Mouse (Mus musculus) lung, postnatal 36 days (tissue): ENCODE data around the gene Xpnpep1.

Source experiments
- DNase-seq: peaks from one replicate; pipeline ENCODE4 v3.0.0; 2022; ENCODE audit warnings: mixed read lengths

Xpnpep1 gene

DNA sequence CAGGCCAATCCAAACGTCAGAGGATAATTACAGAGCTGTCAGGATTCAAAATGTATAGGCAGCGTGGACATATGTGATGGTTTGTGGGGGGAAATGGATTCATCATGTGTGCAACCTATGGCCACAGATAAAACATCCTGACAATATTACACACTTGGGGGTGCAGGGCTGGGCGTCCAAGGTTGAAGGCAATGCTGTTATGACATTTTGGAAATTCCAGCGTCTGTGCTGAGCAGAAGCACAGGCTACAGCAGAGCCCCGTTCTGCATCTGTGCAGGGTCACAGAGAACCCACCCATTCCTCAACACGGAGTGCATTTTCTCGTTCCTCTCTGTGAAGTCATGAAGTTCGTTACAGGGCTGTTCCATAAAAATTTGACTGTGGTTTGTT lies 25.0 kb upstream of the Xpnpep1 start:
- no peak for DNase-seq

DNA sequence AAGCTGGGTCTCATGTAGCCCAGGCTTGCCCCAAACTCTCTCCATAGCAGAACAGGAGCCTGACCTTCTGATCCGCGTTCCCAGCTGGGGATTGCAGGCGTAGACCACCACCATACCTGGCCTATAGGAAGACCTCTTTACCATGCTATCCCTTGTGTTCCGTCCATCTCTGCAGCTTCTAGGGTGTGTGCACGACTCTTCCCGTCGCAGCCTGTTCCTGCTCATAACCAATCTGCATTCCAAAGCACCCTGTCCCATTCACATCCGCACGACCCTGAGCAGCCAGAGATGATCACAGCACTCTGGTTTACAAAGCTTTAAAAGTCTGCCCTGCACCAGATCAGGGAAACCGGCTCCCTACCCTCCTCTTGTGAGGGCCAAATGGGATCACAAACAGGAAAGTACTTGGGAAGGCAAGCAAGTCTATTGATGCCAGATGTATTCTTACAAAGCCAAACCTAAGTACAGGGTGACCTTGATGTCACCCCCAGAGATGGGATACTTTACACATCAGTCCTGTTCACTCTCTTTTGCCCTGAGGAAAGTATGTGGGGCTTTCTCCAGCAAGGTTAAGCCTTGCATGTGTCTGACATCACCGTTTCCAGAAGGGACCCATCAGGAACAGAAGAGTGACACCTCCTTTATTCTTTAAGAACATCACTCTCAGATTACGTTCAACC lies 24.4 kb upstream of the Xpnpep1 start:
- no peak for DNase-seq

DNA sequence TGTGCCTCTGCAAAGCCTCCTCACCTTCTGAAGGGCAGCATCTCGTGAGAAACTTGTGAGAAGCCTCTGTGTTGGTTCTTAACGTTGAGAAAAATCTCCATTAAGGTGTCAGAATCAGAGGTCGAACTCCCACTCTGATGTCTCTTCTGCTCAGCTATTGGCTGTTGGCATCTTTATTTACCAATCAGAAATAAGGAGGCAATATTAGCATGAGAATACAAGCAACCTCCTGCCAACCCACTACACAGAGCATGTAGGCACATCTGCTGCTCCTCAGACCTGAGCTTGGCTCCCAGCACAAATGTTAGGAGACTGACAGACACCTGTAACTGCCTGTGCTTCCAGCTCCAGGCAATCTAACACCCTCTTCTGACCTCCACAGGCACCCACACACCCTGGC lies 22.0 kb upstream of the Xpnpep1 start:
- DNase-seq: no peak

DNA sequence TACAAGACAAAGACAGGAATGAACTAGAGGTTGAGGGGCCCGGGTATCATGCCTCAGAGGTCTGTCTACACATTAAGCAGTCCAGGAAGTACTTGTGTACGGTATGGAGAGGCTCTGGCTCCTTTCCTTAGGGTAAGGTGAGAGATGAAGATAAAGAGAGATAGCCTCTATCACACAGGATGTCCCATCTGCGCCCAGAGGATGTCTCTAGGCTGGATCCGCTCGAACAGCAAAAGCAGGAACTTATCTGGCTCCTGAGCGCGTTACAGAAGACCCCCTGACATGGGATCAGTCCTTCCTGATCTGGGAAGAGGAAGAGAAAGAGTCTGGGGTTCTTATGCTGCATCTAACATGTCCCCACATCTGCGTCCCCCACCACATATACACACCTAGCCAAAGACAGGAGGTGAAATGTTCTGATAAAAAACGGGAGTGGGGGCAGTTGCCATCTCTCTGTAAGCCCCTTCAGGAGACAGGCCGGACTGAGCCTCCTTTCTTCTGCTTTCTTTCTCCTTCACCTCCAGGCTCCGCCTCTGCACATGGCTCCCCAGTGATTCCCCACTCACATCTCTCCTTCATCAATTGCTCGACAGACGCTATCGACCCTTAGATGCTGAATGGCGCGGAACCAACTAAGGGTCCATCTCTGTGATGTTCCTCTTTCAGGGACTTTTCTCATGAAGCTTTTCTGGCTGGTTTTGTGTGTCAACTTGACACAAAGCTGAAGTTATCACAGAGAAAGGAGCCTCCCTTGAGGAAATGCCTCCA lies 19.5 kb upstream of the Xpnpep1 start:
- no peak for DNase-seq

DNA sequence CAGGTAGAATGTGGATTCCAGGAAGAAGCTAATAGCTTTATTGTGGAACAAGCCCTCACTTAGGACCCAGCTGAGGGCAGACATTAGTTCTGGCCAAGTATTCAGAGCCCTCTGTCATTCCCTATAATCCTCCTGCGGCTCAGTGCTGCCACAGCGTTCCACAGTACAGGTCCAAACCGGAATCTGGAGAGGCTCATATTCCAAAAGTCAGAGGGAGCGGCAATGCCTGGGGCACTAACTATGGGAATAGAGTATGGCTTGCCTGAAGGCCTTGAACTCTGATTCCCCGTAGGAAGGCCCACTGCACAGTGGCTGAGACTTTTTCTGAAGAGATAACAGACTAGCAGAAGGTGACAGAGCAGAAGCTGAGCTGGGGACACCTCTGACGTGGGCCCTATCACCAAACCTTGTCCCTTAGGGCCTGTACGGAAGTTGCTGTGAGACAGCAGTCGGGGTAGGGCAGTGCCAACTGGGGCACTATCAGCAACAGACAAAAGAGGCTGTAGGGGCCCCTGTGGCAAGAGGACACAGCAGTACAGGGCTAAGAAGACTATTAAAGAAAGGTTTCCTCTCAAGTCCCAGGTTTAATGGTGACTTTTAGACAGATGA lies 18.8 kb upstream of the Xpnpep1 start:
- DNase-seq: no peak

DNA sequence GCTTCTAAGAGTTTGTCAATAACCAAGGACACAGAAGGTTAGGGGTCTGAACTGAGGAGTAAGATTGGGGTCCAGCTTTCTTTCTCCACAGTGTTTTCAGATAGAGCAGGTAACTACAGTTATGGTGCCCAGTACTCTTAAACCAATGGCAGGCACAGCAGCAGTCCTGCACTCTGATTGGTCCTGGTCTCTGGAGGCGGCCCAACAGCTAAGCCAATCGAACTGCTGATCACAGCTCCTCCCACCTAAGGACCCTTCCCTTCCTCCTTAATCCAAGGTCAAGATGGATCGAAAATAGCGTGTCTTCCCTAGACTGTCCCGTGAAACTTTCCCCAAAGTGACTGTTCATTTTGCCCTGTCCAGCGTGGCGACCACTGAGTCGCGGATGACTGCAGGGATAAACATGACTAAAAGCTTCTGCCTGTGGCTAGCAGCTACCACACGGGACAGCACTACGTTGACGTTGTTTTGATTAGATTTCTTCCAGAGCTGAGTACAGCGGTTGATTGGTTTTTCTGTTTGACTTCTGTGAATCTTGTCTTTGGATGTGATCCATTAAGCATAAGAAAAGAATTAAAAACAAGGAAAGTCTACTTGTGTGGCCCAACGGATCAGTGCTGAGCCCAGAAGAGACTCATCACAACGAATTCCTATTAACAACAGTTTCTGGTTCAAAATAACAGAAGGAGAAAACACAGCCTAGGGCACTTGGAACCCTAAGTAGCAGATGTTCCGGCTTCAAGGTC lies 18.1 kb upstream of the Xpnpep1 start:
- no peak for DNase-seq

DNA sequence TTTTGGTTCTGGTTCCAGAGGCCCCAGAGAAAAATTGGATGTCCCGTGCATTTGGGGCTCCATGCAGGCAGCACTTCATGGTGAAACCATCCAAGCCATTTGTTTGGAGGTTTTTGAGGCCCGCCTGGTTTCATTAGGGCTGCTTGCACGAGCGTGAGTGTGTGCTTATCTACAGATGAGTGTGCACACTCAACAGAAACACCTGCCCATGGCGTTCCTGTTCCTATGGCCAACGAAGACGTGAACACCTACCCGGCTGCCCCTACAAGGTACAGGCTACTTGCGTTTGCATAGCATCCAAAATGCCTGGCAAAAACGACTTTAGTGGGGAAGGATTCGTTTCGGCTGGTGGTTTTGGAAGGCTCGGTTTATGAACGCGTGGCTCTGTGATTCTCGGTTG lies 13.3 kb upstream of the Xpnpep1 start:
- no peak for DNase-seq

DNA sequence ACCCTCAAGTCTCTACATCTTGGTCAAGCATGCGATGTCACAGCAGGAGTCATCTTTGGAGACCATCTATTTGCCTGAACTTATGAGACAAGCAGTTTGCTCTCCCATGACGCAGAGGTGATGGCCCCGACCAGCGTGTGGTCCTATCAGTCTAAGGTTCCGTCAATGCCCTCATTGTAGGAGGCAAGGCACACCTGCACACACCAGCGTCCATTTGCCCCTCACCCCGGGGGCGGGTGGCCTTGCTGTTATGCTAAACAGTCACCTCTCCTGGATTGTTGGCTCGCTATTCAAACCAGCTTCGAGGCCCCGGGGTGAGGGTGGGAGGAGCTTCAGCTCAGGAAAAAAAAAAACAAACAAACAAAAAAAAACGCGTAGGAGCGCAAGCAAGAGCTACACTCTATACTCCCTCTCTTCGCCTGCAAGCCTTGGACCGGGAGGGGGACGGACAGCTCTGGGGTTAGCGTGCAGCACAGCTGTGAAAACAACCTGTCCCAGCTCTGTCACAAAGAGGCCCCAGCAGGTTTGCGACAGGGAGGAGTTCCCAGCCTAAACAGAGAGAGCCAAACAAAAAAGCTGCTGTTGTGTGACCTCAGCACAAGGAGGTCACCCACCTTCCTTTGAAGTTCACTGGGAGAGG lies 12.1 kb upstream of the Xpnpep1 start:
- DNase-seq: no peak

DNA sequence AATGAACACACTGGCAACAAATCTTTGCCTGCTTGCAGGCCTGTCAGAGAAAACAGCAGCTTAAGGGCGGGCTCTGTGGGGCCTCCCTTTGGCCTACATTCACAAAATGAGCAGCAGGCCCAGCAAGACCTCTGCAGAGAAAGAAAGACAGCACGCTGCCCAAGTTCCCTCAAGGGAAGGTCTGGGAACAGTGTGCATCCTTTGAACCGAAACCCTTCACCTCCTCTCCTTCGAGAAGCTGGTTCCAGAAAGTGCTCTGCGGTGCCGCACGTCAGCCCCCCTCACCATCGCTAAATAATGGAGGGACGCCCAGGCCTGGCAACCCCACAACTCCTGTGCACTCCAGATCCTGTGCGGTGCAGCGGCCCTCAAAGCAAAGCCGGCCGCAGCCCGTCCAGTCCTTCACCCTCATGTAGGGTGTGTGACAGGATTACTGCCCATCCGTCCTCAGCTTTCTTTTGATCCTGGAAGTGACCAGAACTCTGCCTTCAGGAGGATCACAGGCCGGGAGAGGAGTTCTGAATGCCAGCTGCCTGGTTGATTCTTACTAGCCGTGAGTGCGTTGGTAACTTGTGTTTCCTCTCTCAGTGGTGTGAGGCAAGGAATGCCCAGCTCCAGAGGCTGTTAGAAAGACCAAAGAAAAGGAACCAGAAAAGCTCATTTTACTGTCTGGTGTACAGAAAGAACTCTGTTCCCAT lies 11.4 kb upstream of the Xpnpep1 start:
- DNase-seq: no peak

DNA sequence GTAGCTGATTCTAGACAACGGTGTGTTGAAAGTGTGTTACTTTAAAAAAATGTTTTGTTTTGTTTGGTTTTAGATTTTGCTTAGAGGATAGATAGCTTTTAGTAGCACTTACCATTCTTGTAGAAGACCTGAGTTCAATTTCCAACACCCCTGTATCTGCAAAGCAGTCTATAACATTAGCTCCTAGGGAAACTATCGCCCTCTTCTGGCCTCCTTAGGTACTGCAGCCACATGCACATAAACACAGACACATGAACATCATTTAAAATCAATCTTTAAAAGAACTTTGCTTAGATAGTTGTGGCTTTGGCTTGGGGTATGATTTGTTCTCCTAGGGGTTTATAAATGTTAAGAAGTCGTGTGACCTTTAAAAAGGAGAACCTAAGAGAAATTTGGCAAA lies 10.1 kb upstream of the Xpnpep1 start:
- no peak for DNase-seq

DNA sequence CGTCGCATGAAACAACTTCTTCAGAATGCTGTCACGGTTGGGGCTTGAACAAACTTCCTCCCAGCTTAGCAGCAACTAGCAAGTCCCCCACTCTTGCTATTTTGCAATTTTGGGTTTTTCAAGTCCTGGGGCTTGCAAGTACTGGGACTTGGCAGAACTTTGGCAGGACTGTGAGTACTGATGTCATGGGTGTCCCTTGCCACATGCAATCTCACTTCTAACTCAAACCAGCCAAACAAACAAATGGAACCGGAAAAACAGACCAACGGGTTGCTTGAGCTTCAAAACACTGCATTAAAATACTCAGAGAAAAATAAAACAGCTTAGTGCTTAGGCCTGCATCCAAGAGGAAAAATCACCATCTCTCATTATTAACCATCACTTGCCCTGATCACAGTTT lies 7.2 kb upstream of the Xpnpep1 start:
- peak; percentile 59 for DNase-seq

DNA sequence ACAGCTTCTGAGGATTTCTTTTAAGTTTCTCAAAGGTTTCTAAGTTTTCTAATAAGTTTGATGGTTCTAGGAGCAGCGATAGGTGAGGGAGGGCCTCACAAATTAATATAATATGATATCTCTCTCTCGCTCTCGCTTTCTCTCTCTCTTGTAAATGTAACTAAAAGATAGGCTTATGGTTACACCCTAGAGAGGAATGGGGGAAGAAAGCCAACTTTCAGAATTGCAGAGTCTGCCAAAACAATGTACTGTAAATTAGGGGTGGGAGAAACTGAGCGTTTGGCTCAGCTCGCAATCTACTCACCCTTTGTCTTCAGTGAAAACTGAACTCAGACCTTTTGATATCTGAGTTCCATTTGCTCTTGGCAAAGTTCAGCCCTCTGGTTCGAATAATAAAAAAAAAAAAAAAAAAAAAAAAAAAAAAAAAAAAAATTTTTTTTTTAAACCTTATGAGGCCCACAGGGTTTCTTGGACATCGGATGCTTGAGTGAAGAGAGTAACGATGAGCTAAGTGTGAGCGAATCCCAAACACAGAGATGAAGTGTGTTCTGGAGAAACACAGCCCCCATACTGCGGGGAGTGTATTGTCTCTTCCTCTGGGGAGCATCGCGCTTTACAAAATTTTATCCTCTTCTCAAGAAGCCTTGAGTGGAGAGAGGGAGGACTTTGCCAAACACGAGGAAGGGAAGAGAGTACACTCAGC lies 3.6 kb upstream of the Xpnpep1 start:
- no peak for DNase-seq

DNA sequence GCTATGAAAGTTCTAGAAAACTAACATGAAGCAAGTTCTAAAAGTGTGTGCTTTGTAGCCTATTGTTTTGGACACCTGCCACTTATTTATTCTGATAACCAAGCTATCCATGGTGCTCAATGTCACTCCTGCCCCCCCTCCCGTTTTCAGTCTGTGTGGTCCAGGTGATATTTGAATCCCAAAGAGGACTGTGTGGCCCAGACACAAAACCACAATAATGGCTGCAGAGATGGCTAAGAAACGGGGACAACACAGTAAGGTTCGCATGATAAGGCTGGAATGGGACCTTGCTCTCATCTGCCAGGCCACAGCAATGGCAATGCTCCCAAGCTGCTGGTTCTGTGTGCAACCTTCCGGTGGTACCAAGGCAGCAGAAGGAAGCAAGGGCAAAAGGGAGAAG lies 1.6 kb upstream of the Xpnpep1 start:
- no peak for DNase-seq

DNA sequence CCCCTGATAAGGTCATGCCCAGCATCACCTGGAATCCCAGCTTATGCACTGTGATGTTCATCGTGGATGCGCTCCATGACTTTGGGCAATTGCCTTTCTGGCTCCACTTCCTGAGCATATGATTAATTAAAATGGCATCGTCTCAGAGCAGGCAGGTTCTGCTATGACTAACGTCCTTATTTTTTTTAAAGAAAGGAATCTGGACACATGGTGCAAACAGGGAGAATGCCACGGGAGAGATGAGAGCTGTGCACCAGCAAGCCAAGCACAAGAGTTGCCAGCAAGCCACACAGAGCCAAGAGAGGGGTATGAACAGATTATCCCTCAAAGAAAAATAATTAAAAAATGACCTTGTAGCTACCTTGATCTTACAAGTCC lies 1.1 kb upstream of the Xpnpep1 start:
- no peak for DNase-seq

DNA sequence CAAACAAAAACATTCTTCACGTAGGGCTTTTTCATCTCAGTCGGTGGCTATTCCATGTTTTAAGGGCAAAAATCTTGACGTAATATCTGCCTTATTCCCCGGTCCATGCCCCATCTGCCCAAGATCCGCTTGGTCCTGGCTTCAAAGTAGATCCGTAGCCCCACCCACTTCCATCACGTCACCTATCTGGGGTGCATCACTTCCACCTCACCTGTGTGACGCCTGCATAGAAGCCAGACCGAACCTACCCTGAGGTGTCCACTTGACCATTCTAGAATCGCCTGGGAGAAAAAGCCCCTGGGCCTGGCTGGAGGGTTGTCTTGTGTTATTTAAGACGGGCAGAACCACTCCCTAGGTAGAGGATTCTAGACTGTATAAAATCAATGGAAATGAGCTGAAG lies 924 bp downstream of the Xpnpep1 start:
- peak; percentile 50 for DNase-seq

DNA sequence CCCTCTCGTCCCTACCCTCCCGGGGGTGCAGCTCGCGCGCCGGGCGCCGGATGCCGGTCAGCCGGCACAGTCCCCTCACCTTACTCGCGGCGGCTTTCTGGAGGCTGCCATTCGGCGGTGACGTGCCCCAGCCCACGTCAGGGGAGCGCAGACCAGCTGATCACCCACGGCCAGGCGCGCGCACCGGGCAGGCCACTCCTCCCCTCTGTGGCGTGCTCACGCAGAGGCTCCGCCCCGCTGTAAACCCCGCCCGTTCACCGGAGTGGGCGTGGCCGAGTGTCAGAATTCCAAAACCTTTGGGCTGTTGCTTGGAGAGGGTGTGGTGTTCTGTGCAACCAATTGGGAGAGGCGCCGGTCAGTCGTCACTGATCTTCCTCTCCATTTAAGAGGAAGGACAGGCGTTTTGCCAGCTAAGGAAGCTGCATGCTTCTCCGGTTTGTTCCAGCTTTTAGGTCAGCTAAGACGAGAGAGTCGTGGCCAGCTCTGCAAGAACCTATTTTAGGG lies 1.5 kb downstream of the Xpnpep1 start:
- DNase-seq: peak; percentile 99

DNA sequence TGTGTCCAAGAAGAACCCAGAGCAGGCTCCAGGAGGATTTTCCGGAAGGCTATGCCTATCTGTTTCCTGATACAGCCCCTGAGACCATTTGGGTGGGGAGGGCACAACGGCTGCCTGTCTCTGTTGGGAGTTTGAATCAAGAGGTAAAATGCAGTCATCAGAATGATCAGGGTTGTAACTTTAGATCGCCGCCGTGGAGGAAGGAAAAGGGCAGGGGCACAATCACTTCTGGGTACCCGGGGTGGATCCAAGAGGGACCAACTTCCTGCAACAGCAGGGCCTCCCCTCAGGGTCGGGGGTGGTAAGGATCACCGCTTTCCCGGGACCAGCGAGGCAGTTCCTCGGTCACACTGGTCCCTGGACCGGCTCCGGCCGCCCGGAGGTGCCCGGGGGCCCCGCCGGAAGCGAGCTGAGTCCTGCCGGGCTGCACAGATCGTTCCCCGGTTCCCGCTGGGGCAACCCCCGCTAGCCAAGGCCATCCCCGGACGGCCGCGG lies 2.0 kb downstream of the Xpnpep1 start:
- DNase-seq: no peak

DNA sequence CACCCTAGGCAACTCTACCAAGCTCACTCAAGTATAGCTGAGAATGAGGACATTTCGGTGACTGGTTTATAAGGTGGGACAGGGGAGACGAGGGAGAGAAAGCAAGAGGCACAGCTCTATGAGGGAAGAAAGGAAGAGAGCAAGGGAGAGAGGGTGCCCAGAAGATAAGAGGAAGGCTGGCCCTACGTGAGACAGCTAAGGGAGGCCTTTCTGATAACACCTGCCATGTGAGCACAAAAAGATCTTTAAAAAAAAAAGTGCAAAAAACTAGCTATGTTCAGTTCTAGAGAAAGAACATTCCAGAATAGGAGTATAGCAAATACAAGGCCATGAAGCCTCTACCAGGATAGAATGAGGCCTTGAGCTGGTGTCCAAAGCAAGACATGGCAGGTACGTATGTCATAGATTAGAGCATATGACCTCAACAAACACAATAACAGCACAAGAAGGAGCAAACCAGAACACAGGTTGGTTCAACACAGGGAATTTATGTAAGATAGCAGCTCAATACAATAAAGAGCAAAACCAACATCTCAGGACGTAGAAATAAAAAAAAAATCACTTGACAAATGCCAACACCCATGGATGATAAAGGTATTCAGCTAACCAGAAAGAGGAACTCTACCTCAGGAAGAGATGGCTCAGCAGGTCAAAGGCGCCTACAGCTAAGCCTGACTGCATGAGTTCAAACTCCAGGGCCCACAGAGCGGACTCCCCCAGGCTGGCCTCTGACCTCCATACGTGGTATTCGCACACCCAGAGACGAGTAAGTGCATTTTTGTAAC lies 6.7 kb downstream of the Xpnpep1 start:
- no peak for DNase-seq

DNA sequence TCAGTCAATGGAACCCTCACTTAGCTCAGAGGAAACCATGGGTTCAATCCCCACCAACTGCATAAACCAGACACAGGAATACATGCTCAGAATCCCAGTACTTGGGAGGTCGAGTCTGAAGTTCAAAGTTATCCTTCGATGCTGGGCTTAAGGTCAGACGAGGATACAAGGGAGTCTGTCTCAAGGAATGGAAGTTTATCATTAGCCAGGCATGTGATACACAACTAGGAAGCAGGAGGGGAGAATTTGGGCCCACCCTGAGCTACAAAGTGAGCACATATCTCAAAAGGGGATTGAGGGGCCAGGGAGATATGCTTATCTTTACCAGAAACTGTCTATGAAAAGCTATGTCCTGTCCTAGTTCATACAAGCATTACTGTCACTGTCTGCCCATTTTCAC lies 7.4 kb downstream of the Xpnpep1 start:
- DNase-seq: no peak

DNA sequence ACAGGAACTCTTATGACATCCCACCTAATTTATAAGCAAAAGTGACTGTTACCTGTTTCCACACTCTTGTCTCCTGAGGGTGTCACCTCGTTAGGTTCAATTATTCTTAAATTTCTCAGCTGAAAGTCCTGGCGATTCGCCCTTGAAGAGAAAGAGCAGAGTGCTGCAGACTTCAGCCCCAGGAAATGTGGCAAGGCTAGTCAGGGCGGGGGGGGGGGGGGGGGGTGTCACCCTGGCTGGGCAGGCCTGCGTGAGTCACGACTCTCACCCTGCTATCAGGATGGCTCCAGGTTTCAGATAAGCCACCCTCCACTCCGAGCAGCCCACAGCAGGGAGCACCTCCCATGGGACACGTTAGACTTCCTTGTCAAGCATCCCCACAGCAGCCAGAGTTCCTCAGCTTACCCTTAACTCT lies 8.1 kb downstream of the Xpnpep1 start:
- DNase-seq: no peak

DNA sequence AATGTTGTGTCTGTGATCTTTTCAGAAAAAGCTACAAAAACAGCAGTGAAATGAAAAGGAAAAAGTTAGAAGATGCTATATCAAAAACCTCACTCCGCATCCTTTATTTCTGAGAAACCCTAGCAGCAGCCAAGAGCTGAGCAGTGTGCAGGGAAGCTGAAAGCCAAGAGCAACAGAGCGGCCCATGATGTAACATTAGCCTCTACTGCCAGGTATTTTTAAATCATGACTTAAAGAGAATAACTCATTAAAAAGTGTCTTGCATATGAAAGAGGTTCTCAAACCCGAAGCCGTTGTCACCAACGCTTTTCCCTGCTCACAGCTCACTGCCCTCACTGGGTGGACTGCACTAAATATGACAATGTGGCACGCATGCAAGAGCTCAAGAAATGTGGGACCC lies 9.7 kb downstream of the Xpnpep1 start:
- no peak for DNase-seq
